Mouse (Mus musculus): ENCODE data around the gene Lpcat3.
A peak's percentile ranks its signal among the peaks of the same experiment; 100 is the strongest.

Lpcat3 gene

GRCm38 (mm10) chr6:124738511-124739023 is 75.7 kb downstream of the Lpcat3 start, which contains the start of gene Ptpn6:
Ptpn6 (minus strand) TSS chr6:124738714.
- DNase-seq (ENCODE audit: low spot score in 2 of 2) = no peak

- DNase-seq (ENCODE audit: low spot score in 2 of 2) = no peak
These were observed 76.5 kb downstream of the Lpcat3 start for GRCm38 (mm10) chr6:124739231-124739796.

GRCm38 (mm10) chr6:124740211-124740887 is 77.5 kb downstream of the Lpcat3 start:
- DNase-seq (ENCODE audit: low spot score in 2 of 2) = peak in 1 of 2 experiments; percentile 64

GRCm38 (mm10) chr6:124740888-124741761 is 78.3 kb downstream of the Lpcat3 start, which contains the start of gene Grcc10:
Grcc10 (minus strand) TSS chr6:124741374.
- DNase-seq (ENCODE audit: low spot score in 2 of 2) = peak; percentile 84 to 92

- no peak for DNase-seq (ENCODE audit: low spot score in 2 of 2)
These were observed 79.0 kb downstream of the Lpcat3 start for GRCm38 (mm10) chr6:124741842-124742241.

GRCm38 (mm10) chr6:124742839-124743514 is 80.2 kb downstream of the Lpcat3 start:
- no peak for DNase-seq (ENCODE audit: low spot score in 2 of 2)

- DNase-seq (ENCODE audit: low spot score in 2 of 2) = no peak
These were observed 80.8 kb downstream of the Lpcat3 start for GRCm38 (mm10) chr6:124743647-124744046.

- DNase-seq (ENCODE audit: low spot score in 2 of 2) = peak in 1 of 2 experiments; percentile 45
These were observed 82.0 kb downstream of the Lpcat3 start for GRCm38 (mm10) chr6:124744755-124745321.

- DNase-seq (ENCODE audit: low spot score in 2 of 2) = peak; percentile 86 to 93
These were observed 82.9 kb downstream of the Lpcat3 start for GRCm38 (mm10) chr6:124745490-124746295.

- no peak for DNase-seq (ENCODE audit: low spot score in 2 of 2)
These were observed 83.4 kb downstream of the Lpcat3 start for GRCm38 (mm10) chr6:124746296-124746605.

- no peak for DNase-seq (ENCODE audit: low spot score in 2 of 2)
These were observed 84.1 kb downstream of the Lpcat3 start for GRCm38 (mm10) chr6:124746654-124747632.

GRCm38 (mm10) chr6:124750405-124750804 is 87.6 kb downstream of the Lpcat3 start:
- DNase-seq (ENCODE audit: low spot score in 2 of 2) = no peak

- DNase-seq (ENCODE audit: low spot score in 2 of 2) = no peak
These were observed 91.0 kb downstream of the Lpcat3 start for GRCm38 (mm10) chr6:124753861-124754260.

Measured in left cerebral cortex, adult 9 months (tissue).